Mouse (Mus musculus) T-helper 1 cell (primary cell): Measurements from ENCODE around the gene Ces2g.

Experiments used
- in situ Hi-C: fragments of 300-600 bp; cut with MboI, MseI; formaldehyde crosslinking; loops from one replicate; pipeline ENCODE4 v1.15.1; 2025; ENCODE audit warnings: high pct_unique_total_duplicates

Ces2g gene

DNA sequence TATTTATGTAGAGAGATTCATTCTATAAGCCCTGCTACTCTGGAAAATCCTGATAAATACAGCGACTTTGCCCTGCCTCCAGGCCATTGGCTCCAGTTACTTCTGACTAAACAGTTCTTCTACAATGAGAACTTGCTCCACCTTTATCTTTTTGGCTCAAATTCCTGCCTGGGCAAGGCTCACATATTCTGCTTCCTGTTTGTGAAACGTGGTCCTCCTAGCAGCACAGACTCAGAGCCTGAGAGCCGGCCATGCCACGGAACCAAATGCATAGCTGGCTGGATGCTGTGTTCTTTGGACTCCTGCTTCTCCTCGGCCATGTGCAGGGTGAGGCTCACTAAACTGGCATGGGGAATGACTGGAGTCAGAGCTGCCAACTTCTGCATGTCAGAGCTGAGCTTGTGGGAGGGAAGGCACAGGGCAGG, at the start of gene Ces2g:
TSS of gene Ces2g (plus strand) at position 182 of the 425 bp plus-strand sequence.
- in situ Hi-C loops = no loop called here

DNA sequence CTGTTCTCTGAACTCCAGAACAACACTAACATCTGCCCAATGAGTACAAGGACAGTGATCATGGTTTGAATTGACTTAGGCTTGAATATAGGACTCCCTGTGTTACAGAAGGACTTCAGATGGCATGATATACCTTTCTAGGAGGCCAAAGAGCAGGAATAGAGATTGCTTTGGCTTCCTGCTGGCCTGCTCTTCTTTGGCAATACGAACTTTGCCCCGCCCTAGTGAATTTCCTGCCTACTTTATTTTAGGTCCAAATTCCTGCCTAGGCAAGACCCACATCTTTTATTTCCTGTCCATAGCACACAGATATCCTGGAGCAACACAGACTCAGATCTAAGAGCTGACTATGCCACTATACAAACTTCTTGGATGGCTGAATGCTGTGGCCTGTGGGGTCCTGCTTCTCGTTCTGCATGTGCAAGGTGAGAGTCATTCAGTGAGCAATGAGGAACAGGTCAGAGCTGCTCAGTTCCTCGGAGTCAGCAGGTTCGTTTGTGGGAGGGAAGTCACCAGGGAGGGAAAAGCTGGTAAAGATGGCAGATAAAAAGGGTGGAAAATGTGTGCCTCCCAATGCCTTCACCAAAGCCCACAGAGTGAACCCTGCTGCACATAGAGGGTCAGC, 35.4 kb upstream of the Ces2g start, which contains the start of gene Ces2e:
TSS of gene Ces2e (plus strand) at position 289 of the 625 bp plus-strand sequence.
- in situ Hi-C loops = no loop called here

DNA sequence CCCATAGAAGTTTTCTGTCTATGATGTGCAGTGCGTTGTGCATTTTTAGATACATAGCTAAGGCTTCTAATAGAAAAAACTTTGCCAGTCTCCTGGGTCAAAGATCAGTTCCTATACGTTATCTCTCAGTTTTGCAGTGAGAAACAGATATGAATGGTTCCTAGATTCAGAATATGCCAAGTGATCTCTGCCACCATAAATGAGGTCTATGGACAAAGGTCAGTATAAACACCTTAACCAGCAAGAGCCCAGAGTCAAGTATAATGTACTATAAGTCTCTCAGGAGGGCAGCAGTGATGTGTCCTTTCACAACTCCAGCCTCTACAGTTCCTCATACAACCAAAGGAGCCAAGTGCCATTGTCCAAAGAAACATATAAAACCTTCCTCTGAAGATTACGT, 34.2 kb upstream of the Ces2g start:
- in situ Hi-C loops = no loop called here

DNA sequence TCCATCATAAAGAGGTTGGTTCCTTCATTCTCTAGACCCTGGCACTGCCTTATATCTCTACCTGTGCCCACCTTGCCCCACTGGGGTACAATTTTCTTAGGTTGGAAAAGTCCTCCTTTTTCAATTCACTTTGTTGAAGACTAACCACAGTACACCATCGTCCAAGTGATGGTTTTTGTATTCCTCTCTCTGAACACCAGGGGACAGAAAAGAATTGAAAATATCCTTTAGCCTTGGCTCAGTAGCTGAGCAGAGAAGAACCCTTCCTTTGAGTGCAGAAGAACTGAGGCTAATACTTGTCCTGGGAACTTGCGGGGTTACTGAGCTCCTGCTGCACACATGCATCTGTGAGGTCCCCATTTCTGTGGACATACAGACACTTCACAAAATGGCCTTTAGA, 16.9 kb upstream of the Ces2g start:
- in situ Hi-C loops = no loop called here

DNA sequence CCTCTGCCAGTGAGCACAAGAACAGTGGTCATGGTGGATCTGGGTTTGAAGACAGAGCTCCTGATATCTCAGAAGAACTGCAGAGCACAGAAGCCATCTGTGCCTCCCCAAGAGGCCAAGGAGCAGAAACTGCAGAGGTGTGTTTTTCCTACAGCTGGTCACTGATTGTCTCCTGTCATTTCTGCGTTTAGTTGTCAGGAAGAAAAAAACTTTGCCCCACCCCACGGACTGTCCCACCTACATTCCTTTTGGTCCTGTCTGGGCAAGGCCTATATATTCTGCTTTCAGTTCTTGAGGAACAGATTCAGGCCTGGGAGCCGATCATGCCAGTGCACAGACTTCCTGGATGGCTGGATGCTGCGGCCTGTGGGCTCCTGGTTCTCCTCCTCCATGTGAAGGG, 14.5 kb upstream of the Ces2g start, which contains the start of gene Ces2f:
TSS of gene Ces2f (plus strand) at position 301 of the 400 bp plus-strand sequence.
- in situ Hi-C loops = no loop called here

DNA sequence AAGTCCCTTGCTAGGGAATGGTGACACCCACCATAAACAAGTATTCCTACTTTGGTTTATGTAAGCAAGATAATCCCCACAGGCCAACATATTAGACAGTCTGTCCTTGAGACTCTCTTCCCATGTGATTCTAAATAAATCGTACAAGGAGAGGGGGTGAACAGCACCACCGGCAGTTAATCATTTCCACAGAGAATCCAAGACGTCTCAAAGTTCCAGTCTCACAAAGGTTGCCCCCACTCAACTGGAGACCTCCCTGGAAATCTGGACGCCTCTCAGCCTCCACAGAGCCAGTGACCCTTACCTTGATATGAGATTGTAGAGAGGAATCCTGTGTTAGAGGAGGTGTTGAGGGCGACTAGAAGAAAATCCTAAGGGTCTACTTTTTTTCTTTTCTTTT, 12.5 kb upstream of the Ces2g start:
- in situ Hi-C loops = no loop called here

DNA sequence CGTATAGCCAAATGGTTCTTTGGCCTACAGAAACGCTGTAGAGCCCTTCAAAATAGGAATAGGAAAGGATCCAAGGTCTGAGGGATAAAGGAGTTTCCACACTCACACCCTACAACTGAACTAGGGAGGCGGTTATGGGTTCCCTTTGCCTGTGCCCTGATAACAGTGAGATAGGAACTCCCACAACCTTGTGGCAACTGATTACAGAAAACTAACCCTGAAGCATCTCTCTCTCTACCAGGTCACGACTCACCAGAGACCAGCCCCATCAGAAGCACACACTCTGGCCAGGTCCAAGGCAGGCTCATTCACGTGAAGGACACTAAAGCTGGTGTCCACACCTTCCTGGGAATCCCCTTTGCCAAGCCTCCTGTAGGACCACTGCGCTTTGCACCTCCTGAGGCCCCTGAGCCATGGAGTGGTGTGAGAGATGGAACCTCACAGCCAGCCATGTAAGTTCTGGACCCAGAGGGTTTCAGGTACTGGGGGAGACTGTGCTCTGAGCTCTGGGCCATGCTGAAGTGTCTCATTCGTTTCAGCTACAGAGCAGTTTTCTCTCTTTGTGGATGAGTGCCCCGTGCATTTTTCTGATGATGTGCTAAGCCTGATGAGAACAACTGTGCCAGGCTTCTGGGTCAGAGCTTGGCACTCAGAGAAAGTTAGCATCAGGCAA, 847 bp downstream of the Ces2g start:
- in situ Hi-C loops = no loop called here

DNA sequence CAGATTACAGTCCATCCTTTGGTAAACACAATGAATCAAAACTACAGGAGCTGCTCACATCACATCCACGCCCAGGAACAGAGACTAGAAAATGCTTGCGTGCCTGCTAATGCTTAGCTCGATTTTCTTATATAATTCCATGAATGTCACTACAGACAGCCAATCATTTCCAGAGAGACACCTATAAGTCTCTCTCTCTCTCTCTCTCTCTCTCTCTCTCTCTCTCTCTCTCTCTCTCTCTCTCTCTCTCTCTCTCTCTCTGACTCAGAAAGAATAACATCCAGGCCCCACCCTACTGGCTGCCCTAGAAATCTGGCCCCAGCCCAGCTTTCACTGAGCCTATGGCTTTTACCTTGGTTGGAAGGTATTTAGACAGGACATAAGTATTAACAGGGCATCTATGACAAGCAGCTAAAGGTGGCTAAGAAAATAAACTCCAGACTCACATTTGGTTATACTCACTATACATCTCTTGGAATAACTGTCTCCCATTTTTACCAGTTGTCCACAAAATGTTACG, 1.9 kb downstream of the Ces2g start:
- in situ Hi-C loops = no loop called here

DNA sequence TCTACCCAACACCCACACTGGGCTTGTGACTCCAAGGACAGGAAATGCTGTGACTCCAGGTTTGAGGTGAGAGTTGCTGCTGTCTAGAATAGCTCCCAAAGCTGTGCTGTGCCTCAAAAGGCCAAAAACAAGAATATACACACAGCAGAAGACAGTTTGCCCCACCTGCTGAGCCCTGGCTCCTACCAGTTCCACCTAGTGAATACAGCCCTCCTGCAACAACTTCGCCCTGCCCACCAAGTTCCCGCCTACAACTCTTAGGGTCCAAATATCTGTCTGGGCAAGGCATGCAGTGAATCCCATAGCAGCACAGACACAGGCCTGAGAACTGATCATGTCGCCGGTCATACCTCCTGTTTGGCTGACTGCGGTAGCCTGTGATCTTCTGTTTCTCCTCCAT, 22.6 kb downstream of the Ces2g start:
- in situ Hi-C loops = no loop called here

DNA sequence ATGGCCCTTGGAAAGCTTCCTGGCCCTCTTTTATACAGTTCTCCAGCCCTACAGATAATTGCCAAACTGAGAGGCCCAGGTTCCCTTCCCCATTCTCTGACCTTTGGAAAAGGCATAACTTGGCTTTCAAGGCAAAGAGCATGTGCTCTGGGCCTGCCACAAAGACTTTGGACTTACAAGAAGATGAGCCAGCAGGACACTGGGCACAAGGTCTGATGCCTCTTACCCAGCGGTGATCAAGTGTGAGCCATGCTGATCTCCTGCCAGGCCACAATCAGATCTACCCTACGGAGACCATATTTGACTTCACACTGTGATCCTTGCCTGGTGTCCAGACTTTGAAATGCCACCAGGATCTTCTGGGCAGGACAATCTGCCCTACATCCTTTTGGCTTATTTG, 23.4 kb downstream of the Ces2g start:
- in situ Hi-C loops = no loop called here

DNA sequence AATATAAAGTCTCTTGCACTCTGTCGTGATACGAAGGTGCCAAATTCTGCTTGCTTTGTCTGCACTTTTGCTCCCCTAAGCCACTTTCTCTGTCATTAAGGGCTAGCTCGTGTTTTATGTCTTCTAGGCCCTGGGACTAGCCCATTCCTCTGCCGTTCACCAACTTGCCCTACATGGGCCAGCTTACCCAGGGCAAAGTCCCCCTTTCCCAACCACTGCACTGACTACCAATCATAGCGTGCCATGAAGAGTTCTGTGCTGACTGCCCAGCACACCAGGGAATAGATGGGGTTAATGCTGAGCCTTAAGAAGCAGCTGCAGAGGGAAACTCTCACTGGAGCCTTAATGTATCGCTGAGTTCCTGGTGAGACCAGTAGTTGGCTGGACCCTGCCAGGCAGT, 36.7 kb downstream of the Ces2g start:
- in situ Hi-C loops = no loop called here

DNA sequence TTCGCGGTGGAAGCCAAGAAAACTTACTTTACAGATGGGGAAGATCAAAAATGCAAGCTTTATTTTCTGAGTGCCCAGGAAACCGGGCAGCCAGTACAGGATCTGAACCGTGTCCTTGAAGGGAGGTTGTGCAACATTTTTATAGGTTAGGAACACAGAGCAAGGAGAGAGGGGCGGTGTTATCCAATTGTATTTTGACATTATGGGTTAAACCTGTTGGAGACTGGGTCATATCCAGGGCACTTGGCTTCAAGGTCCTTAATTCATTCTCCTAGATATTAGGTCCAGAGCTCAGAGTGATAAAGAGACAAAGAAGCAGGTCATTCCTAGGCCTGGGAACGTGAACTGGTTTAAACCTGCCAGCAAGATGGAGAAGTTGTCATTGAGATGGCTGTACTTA, 37.7 kb downstream of the Ces2g start:
- in situ Hi-C loops = no loop called here

DNA sequence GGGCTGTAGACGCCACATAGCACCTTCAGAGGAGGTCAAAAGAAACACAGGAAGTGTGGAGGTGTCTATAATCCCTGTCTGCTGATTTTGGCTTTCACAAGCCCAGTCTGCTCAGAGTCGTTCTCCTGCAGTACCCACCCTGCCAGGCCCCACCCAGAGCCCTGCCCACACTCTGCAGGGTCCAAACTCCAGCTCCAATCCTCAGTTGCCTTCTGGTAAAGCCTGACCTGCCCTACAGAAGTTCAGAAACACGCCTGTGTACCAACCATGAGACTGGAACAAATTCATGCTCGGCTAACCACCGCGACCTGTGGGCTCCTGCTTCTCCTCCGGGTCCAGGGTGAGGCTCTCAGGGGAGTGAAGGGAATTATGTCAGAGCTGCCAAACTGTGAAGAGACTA, 39.1 kb downstream of the Ces2g start, which contains the start of gene Ces2h:
TSS of gene Ces2h (plus strand) at position 268 of the 400 bp plus-strand sequence.
- in situ Hi-C loops = no loop called here

DNA sequence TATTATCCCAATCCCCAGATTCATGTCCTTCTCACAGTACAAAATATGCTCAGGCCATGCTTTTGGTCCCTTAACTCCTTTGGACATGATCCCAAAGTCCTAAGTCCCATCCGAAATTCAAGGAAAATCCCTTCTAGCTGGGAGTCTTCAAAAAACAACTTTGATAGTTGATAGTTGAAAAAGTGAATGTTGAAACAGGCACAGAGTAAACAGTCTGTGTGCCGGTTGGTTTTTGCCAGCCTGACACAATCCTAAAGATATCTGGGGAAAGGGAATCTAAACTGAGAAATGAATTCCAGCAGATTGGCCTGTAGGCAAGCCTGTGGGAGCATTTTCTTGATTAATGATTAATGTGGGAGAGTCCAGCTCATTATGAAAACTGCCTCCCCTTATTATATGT, 48.5 kb downstream of the Ces2g start:
- in situ Hi-C loops = loop anchor here (10.0 kb wide), 1 partner anchor 335 kb away; no protein-coding TSS in a partner anchor

DNA sequence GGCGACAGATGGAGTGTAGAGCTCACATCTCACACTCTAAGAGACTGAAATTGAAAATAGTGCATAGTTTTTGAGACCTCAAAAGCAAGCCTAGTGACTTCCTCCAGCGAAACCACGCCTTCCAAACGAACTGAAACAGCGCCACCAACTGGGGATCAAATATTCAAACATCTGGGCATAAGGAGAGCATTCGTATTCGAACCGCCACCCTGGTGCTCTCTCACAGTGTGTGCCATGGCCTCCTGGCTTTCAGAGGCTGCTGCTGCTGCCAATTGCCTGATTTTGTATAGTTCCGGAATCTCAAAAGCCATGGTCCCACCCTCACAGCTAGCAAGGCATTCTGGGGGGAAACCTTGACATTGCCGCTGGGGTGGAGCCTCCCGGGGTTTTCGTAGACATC, 49.6 kb downstream of the Ces2g start:
- in situ Hi-C loops = loop anchor here (10.0 kb wide), 1 partner anchor 336 kb away; no protein-coding TSS in a partner anchor

DNA sequence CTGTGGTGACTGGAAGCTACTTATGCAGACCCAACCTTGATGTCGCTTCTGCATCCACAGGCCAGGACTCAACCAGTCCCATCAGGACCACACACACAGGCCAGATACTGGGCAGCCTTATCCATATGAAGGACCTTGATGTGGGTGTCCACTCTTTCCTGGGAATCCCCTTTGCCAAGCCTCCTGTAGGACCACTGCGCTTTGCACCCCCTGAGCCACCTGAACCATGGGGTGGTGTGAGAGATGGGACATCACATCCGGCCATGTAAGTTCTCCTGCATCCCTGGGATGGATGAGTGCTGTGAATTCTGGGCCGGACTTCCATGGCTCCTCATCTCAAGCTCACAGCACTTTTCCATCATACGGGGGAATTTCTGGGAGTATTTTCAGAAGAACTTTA, 52.9 kb downstream of the Ces2g start:
- in situ Hi-C loops = loop anchor here (10.0 kb wide), 1 partner anchor 340 kb away; no protein-coding TSS in a partner anchor
